Mouse (Mus musculus) liver, embryonic 12.5 days (tissue): Measurements from ENCODE around the gene Gpsm1. TPM values are rescaled to one million over a fixed set of nuclear protein-coding genes. Genes with fewer than 3 reads are reported as not detected.

Experiments
- ATAC-seq: fragments of 200-750 bp; cut with Nextera tagmentation; 2 replicates; pipeline ENCODE4 v1.8.0; 2017; ENCODE audit warnings: moderate number of reproducible peaks, mild to moderate bottlenecking, moderate library complexity
- H3K27ac ChIP-seq: fragments of 300-500 bp; sonication (generic); 2 replicates; pipeline ENCODE4 v1.5.1; 2016; ENCODE audit warnings: mild to moderate bottlenecking
- H3K27me3 ChIP-seq: fragments of 300-500 bp; sonication (generic); replicated peaks from 2 replicates; pipeline ENCODE4 v1.6.1; 2016; ENCODE audit warnings: mild to moderate bottlenecking, moderate library complexity
- H3K36me3 ChIP-seq: fragments of 300-500 bp; sonication (generic); 2 replicates; pipeline ENCODE4 v1.6.1; 2016; ENCODE audit warnings: mild to moderate bottlenecking, moderate library complexity
- H3K4me1 ChIP-seq: fragments of 300-500 bp; sonication (generic); 2 replicates; pipeline ENCODE4 v1.6.1; 2016
- H3K4me2 ChIP-seq: fragments of 300-500 bp; sonication (generic); 2 replicates; pipeline ENCODE4 v1.6.1; 2016; ENCODE audit warnings: mild to moderate bottlenecking, moderate library complexity
- H3K4me3 ChIP-seq: fragments of 300-500 bp; sonication (generic); 2 replicates; pipeline ENCODE4 v1.5.1; 2016; ENCODE audit warnings: mild to moderate bottlenecking, moderate library complexity
- H3K9ac ChIP-seq: fragments of 300-500 bp; sonication (generic); 2 replicates; pipeline ENCODE4 v1.6.1; 2016; ENCODE audit warnings: mild to moderate bottlenecking, moderate library complexity
- H3K9me3 ChIP-seq: fragments of 300-500 bp; sonication (generic); replicated peaks from 2 replicates; pipeline ENCODE4 v1.6.1; 2016; ENCODE audit warnings: mild to moderate bottlenecking, moderate library complexity
- WGBS: fragments of 180-500 bp; shearing (Covaris S2); methylation state at CpG from one replicate; pipeline ENCODE4 v1.1.7; 2016; ENCODE audit not compliant: insufficient replicate concordance; 5-methylcytosine and 5-hydroxymethylcytosine counted together
- polyA plus RNA-seq: library from polyadenylated mRNA; unstranded; fragments of >200 nt; fragmentation: Nextera tagmentation; extraction: Ambion mirVana; gene quantifications from 2 replicates; pipeline ENCODE4 v1.2.1, GENCODE M21; 2016

The Gpsm1 gene
- polyA plus RNA-seq, 1 experiment from 2014 or later = 8.1 TPM

DNA sequence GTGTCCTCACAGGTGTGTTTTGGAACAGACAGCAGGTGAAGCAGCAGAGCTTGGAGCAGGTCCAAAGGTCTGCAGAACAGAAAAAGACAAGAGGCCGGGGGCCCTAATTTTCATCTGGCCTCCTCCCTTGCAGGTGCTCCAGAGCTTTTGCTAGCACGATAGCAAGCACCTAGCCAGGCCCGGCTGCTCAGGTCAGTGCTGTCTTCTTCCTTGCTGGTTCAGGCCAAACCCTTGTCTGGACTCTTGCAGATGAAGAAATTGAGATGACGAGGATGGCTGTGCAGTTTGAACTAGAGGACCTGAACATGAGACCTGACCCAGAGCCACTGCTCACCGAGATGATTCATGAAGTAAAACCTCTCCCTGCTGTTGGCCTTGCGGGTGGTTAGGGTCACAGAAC, 76.3 kb downstream of the Gpsm1 start:
- Histone ChIP-seq H3K4me2 (no peak overlapping the region), H3K27ac (no peak overlapping the region), H3K4me3 (no peak overlapping the region), H3K27me3 (no peaks in the 10 kb centered on the region), H3K4me1 (peaks cover 29% of the 10 kb centered on the region), H3K9me3 (no peaks in the 10 kb centered on the region), H3K9ac (no peak overlapping the region), H3K36me3 (peaks cover 75% of the 10 kb centered on the region)
- no peak for ATAC-seq
- WGBS = 81% methylated on average over 6 of the region's 6 CpGs

Other genes starting within 250 kb of the Gpsm1 start
- gene Nacc2, start 192.3 kb upstream of the Gpsm1 start, polyA plus RNA-seq = 3.0 and 3.2 TPM in 2 replicates
- gene Lhx3, start 107.2 kb upstream of the Gpsm1 start, polyA plus RNA-seq = 0.22 TPM in 1 of 2 replicates, not detected in the other
- gene Qsox2, start 78.0 kb upstream of the Gpsm1 start, polyA plus RNA-seq = 11.6 and 11.7 TPM in 2 replicates
- gene Ccdc187, start 21.0 kb upstream of the Gpsm1 start, polyA plus RNA-seq = 0.01 and 0.02 TPM in 2 replicates
- 16.1 and 17.0 TPM in 2 replicates for gene Dnlz, start 36.6 kb downstream of the Gpsm1 start, polyA plus RNA-seq
- gene Card9, start 45.4 kb downstream of the Gpsm1 start, polyA plus RNA-seq = 1.2 and 1.3 TPM in 2 replicates
- 20.6 and 24.7 TPM in 2 replicates for gene Snapc4, start 65.1 kb downstream of the Gpsm1 start, polyA plus RNA-seq
- 74.9 and 76.2 TPM in 2 replicates for gene Entr1, start 73.8 kb downstream of the Gpsm1 start, polyA plus RNA-seq
- gene Pmpca, start 73.8 kb downstream of the Gpsm1 start, polyA plus RNA-seq = 108 and 110 TPM in 2 replicates
- 10.1 and 12.3 TPM in 2 replicates for gene Inpp5e, start 93.7 kb downstream of the Gpsm1 start, polyA plus RNA-seq
- 13.0 and 14.4 TPM in 2 replicates for gene Sec16a, start 129.7 kb downstream of the Gpsm1 start, polyA plus RNA-seq
- gene Notch1, start 201.1 kb downstream of the Gpsm1 start, polyA plus RNA-seq = 4.1 and 4.4 TPM in 2 replicates